Mouse (Mus musculus) heart, embryonic 11.5 days (tissue): ENCODE measurements around the gene Tex47. TPM values are rescaled to one million over a fixed set of nuclear protein-coding genes. Genes with fewer than 3 reads are reported as not detected.

Experiments
- polyA plus RNA-seq: library from polyadenylated mRNA; unstranded; fragments of >200 nt; fragmentation: Nextera tagmentation; extraction: Ambion mirVana; gene quantifications from 2 replicates; pipeline ENCODE4 v1.2.1, GENCODE M21; 2014

Tex47 gene
- polyA plus RNA-seq, 1 experiment from 2014 or later: not detected

Other genes with a start within 250 kb of the Tex47 start
- gene Zfp804b, start 40.6 kb downstream of the Tex47 start, polyA plus RNA-seq: 0.09 and 0.20 TPM in 2 replicates